Mouse (Mus musculus) left cerebral cortex, postnatal 36 days (tissue): ENCODE measurements around the gene Pdcd6ip. TPM values are rescaled to one million over a fixed set of nuclear protein-coding genes. Genes with fewer than 3 reads are reported as not detected.
A peak's percentile ranks its signal among the peaks of the same experiment; 100 is the strongest.
"Not testable (repeated sequence)": the region's sequence is repeated elsewhere in the genome, so short reads cannot be mapped to it uniquely, and the experiment has no call there.

ENCODE experiments used
- DNase-seq, 2 experiments: peaks; one replicate each; pipeline ENCODE4 v3.0.0; 2021 to 2022; ENCODE audit warnings: low spot score in 2 of 2, mixed read lengths in 1 of 2
- intact Hi-C: fragments of 180-260 bp; cut with DNase I; formaldehyde crosslinking; loops from one replicate; pipeline ENCODE4 v1.15.1; 2025
- total RNA-seq, 2 experiments: library from RNA; stranded (reverse); gene quantifications; 2 replicates each; pipeline ENCODE4 v1.2.3; 2021

Pdcd6ip gene
- total RNA-seq = 10 to 100 TPM; 56.3 to 76.6 TPM

- DNase-seq = peak; percentile 91 to 95
- intact Hi-C loops = no loop called here
Measured at GRCm38 (mm10) chr9:113707481-113708360, at the start of gene Pdcd6ip. Gene Pdcd6ip, minus strand, starts transcription at chr9:113708259.

GRCm38 (mm10) chr9:113755888-113756719, 48.0 kb upstream of the Pdcd6ip start:
- no peak for DNase-seq
- intact Hi-C loops = no loop called here

GRCm38 (mm10) chr9:113749356-113749755, 41.3 kb upstream of the Pdcd6ip start:
- no peak for DNase-seq
- intact Hi-C loops = loop anchor here (10.0 kb wide), 3 partner anchors 75 to 155 kb away; no protein-coding TSS in a partner anchor

- intact Hi-C loops = loop anchor here (5.0 to 10.0 kb wide), 4 partner anchors 49 to 162 kb away; no protein-coding TSS in a partner anchor
- no peak for DNase-seq
Measured at GRCm38 (mm10) chr9:113743291-113743690, 35.2 kb upstream of the Pdcd6ip start.

- DNase-seq = peak; percentile 11 to 16
- intact Hi-C loops = loop anchor here (5.0 to 10.0 kb wide), 4 partner anchors 50 to 162 kb away; no protein-coding TSS in a partner anchor
Measured at GRCm38 (mm10) chr9:113742361-113742794, 34.3 kb upstream of the Pdcd6ip start.

- DNase-seq = no peak
- intact Hi-C loops = loop anchor here (5.0 to 10.0 kb wide), 4 partner anchors 51 to 163 kb away; no protein-coding TSS in a partner anchor
Measured at GRCm38 (mm10) chr9:113741637-113742137, 33.6 kb upstream of the Pdcd6ip start.

GRCm38 (mm10) chr9:113741108-113741636, 33.1 kb upstream of the Pdcd6ip start, which contains the start of gene Clasp2:
Gene Clasp2, plus strand, starts transcription at chr9:113741473.
- DNase-seq = peak; percentile 82 to 85
- intact Hi-C loops = loop anchor here (5.0 to 10.0 kb wide), 4 partner anchors 51 to 164 kb away; no protein-coding TSS in a partner anchor

GRCm38 (mm10) chr9:113738941-113739340, 30.9 kb upstream of the Pdcd6ip start:
- intact Hi-C loops = no loop called here
- no peak for DNase-seq

- intact Hi-C loops = no loop called here
Measured at GRCm38 (mm10) chr9:113738021-113738420, 30.0 kb upstream of the Pdcd6ip start.

GRCm38 (mm10) chr9:113735920-113736319, 27.9 kb upstream of the Pdcd6ip start:
- DNase-seq = no peak
- intact Hi-C loops = no loop called here

More at GRCm38 (mm10) chr9:113738021-113738420, 30.0 kb upstream of the Pdcd6ip start:
- DNase-seq = no peak

GRCm38 (mm10) chr9:113731540-113731939, 23.5 kb upstream of the Pdcd6ip start:
- DNase-seq = no peak
- intact Hi-C loops = no loop called here

- no peak for DNase-seq
- intact Hi-C loops = no loop called here
Measured at GRCm38 (mm10) chr9:113726991-113727680, 19.1 kb upstream of the Pdcd6ip start.

- no peak for DNase-seq
- intact Hi-C loops = no loop called here
Measured at GRCm38 (mm10) chr9:113726131-113726530, 18.1 kb upstream of the Pdcd6ip start.

- DNase-seq, intact Hi-C loops: not testable (repeated sequence)
Measured at GRCm38 (mm10) chr9:113725609-113726008, 17.6 kb upstream of the Pdcd6ip start.

GRCm38 (mm10) chr9:113724646-113725045, 16.6 kb upstream of the Pdcd6ip start:
- intact Hi-C loops = no loop called here
- DNase-seq = no peak

- intact Hi-C loops = no loop called here
- no peak for DNase-seq
Measured at GRCm38 (mm10) chr9:113719063-113719462, 11.0 kb upstream of the Pdcd6ip start.

- intact Hi-C loops = no loop called here
- DNase-seq = no peak
Measured at GRCm38 (mm10) chr9:113710871-113711270, 2.8 kb upstream of the Pdcd6ip start.

- intact Hi-C loops = no loop called here
- DNase-seq = no peak
Measured at GRCm38 (mm10) chr9:113708361-113709280, 562 bp upstream of the Pdcd6ip start.
